13 mouse cellular contexts compared by ENCODE assay signal in the genomic region with DNA sequence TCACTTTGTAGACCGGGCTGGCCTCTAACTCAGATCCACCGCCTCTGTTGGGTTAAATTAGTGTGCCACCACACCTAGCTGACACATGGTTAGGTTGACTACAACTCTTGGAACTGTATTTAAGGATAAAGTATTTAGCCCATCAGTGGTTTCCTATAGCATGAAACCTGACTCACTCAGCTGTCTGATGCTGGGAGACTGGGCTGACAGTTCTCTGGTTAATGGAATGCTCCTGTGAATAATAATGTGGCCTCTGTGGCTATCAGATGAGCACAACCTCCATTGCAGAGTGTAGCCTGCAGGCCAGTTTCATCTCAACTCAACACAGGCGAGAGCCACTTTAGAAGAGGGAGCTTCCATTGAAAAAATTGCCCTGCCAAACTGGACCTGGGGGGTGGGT.
"Had no signal": no experiment of that assay in that cellular context is flagged by ENCODE, and none has a peak within 500 bp of the region (broad histone marks: within the 10 kb centered on the region; RNA-seq: fewer than 3 reads in every experiment).

No protein-coding gene starts in this region.

- H3K9ac ChIP-seq: lung, embryonic 14.5 days; midbrain, embryonic 13.5 days; midbrain, embryonic 15.5 days; neural tube, embryonic 12.5 days; stomach, embryonic 15.5 days had no signal

- ATAC-seq: midbrain, embryonic 13.5 days; midbrain, embryonic 15.5 days had no signal

- H3K27ac ChIP-seq: midbrain, embryonic 13.5 days; midbrain, embryonic 15.5 days; neural tube, embryonic 12.5 days; stomach, embryonic 15.5 days; stomach, postnatal 0 days had no signal

- H3K4me1 ChIP-seq: midbrain, embryonic 13.5 days; midbrain, embryonic 15.5 days; neural tube, embryonic 12.5 days; stomach, embryonic 15.5 days had no signal

- H3K9me3 ChIP-seq: midbrain, embryonic 13.5 days; midbrain, embryonic 15.5 days; neural tube, embryonic 12.5 days; stomach, embryonic 15.5 days had no signal

- H3K4me3 ChIP-seq: midbrain, embryonic 13.5 days; midbrain, embryonic 15.5 days; neural tube, embryonic 12.5 days; stomach, embryonic 15.5 days had no signal

- H3K27me3 ChIP-seq: midbrain, embryonic 15.5 days; neural tube, embryonic 12.5 days; stomach, embryonic 15.5 days had no signal

- DNase-seq: lung, adult 18-20 months; lung, embryonic 14.5 days; lung, postnatal 10 days; lung, postnatal 4 days; right cerebral cortex, postnatal 14 days; thymus, adult 2 months; thymus, postnatal 25 days; thymus, postnatal 4 days had no signal

- H3K36me3 ChIP-seq: midbrain, embryonic 13.5 days; midbrain, embryonic 15.5 days; neural tube, embryonic 12.5 days; stomach, embryonic 15.5 days had no signal
